Mouse (Mus musculus) lung, adult 2 months (tissue): ENCODE results near the gene Sox5.

Experiments
- CTCF ChIP-seq: fragments of 200-500 bp; IDR thresholded peaks from 2 replicates; pipeline ENCODE4 v1.5.1; 2011; ENCODE audit warnings: mild to moderate bottlenecking, low read length, control low read depth; ENCODE audit not compliant: insufficient read depth
- POLR2A ChIP-seq: fragments of 200-500 bp; IDR thresholded peaks from 2 replicates; pipeline ENCODE4 v1.6.1; 2011; ENCODE audit warnings: low read depth, mild to moderate bottlenecking, control low read depth, low read length, borderline replicate concordance; ENCODE audit errors: extremely low read depth

GRCm38 (mm10) chr6:143826786-143827185, 955.0 kb downstream of the Sox5 start:
- TF ChIP-seq CTCF (no peak), POLR2A (no peak)
